Mouse (Mus musculus) right cerebral cortex, postnatal 4 days (tissue): ENCODE measurements around the gene Alyref2.
A peak's percentile ranks its signal among the peaks of the same experiment; 100 is the strongest.

Source experiments
- DNase-seq: peaks from one replicate; pipeline ENCODE4 v3.0.0-alpha.2; 2022

The Alyref2 gene

GRCm38 (mm10) chr1:171501636-171502080, 1.6 kb upstream of the Alyref2 start:
- DNase-seq: no peak

GRCm38 (mm10) chr1:171502388-171503249, 659 bp upstream of the Alyref2 start:
- DNase-seq: peak; percentile 57

GRCm38 (mm10) chr1:171503592-171504291, 464 bp downstream of the Alyref2 start:
- peak; percentile 44 for DNase-seq

- DNase-seq: no peak
Observed at GRCm38 (mm10) chr1:171504586-171504985, 1.3 kb downstream of the Alyref2 start.

- DNase-seq: no peak
Observed at GRCm38 (mm10) chr1:171513234-171513633, 10.0 kb downstream of the Alyref2 start.

- DNase-seq: no peak
Observed at GRCm38 (mm10) chr1:171513760-171514159, 10.5 kb downstream of the Alyref2 start.

- DNase-seq: no peak
Observed at GRCm38 (mm10) chr1:171515039-171515438, 11.8 kb downstream of the Alyref2 start.

GRCm38 (mm10) chr1:171515557-171515956, 12.3 kb downstream of the Alyref2 start:
- DNase-seq: no peak

GRCm38 (mm10) chr1:171531367-171531766, 28.1 kb downstream of the Alyref2 start:
- no peak for DNase-seq

GRCm38 (mm10) chr1:171532830-171533229, 29.6 kb downstream of the Alyref2 start:
- DNase-seq: no peak

GRCm38 (mm10) chr1:171534557-171534956, 31.3 kb downstream of the Alyref2 start:
- no peak for DNase-seq

- no peak for DNase-seq
Observed at GRCm38 (mm10) chr1:171535194-171535593, 31.9 kb downstream of the Alyref2 start, which contains the start of gene Itln1. Gene Itln1 (minus strand): TSS chr1:171535294.

- no peak for DNase-seq
Observed at GRCm38 (mm10) chr1:171540694-171541093, 37.4 kb downstream of the Alyref2 start.

GRCm38 (mm10) chr1:171551326-171551725, 48.0 kb downstream of the Alyref2 start:
- DNase-seq: no peak

- no peak for DNase-seq
Observed at GRCm38 (mm10) chr1:171552230-171552629, 49.0 kb downstream of the Alyref2 start.

- no peak for DNase-seq
Observed at GRCm38 (mm10) chr1:171553359-171554341, 50.4 kb downstream of the Alyref2 start.
